In genomic region chr2:178422186-178422585, GRCm38 (mm10) we compare ENCODE assay signal across 14 mouse cellular contexts. TPM values are rescaled to one million over a fixed set of nuclear protein-coding genes. Genes with fewer than 3 reads are reported as not detected.
DNase-seq lines count a peak whose midpoint lies in the region; ATAC-seq lines count a peak whose summit lies in the region.
"Had no signal": no experiment of that assay in that cellular context is flagged by ENCODE, and none has a peak within 500 bp of the region (broad histone marks: within the 10 kb centered on the region; RNA-seq: fewer than 3 reads in every experiment).

No protein-coding gene starts in this region.

- no peak for DNase-seq in heart, adult 8-10 months (ENCODE audit: low spot score)
- DNase-seq in neural tube, embryonic 10.5 days (ENCODE audit: extremely low spot score, low spot score) = peak; percentile 20
- DNase-seq in forelimb bud, embryonic 11.5 days (ENCODE audit: low read depth, low spot score) = peak; percentile 65
- no peak for DNase-seq in gastrocnemius, postnatal 25 days
- DNase-seq in thymus, postnatal 10 days (ENCODE audit: low spot score in 2 of 2) = no peak
- DNase-seq: cerebellum, postnatal 36 days; kidney, postnatal 4 days; lung, postnatal 10 days had no signal

- ATAC-seq in heart, embryonic 13.5 days (ENCODE audit: extremely low read depth, insufficient number of reproducible peaks, low FRiP score, low TSS enrichment) = peak; percentile 39; the same call in 1 of the 2 replicates
- no peak for ATAC-seq in neural tube, embryonic 15.5 days (ENCODE audit: low FRiP score)
- no peak for ATAC-seq in neural tube, embryonic 13.5 days (ENCODE audit: low read depth)
- ATAC-seq: forebrain, embryonic 15.5 days had no signal

- no peaks in the 10 kb centered on the region for H3K27me3 ChIP-seq in heart, embryonic 13.5 days (replicated peaks)
- no peaks in the 10 kb centered on the region for H3K27me3 ChIP-seq in neural tube, embryonic 15.5 days (replicated peaks)
- H3K27me3 ChIP-seq in neural tube, embryonic 13.5 days = no peaks in the 10 kb centered on the region; the same call in 1 of the 2 replicates
- H3K27me3 ChIP-seq: forebrain, embryonic 15.5 days had no signal

- 16% methylated on average over 2 of the region's 3 CpGs for WGBS in heart, embryonic 13.5 days
- 36% methylated on average over 3 of the region's 3 CpGs for WGBS in neural tube, embryonic 15.5 days
- WGBS in neural tube, embryonic 13.5 days = 44% methylated on average over 3 of the region's 3 CpGs

- H3K4me3 ChIP-seq in heart, embryonic 13.5 days = no peak overlapping the region
- H3K4me3 ChIP-seq in neural tube, embryonic 15.5 days (replicated peaks) = no peak overlapping the region
- H3K4me3 ChIP-seq in neural tube, embryonic 13.5 days = no peak overlapping the region
- H3K4me3 ChIP-seq: forebrain, embryonic 15.5 days had no signal

- H3K4me2 ChIP-seq in heart, embryonic 13.5 days = peak overlapping the region; percentile 44
- no peak overlapping the region for H3K4me2 ChIP-seq in neural tube, embryonic 15.5 days
- H3K4me2 ChIP-seq in neural tube, embryonic 13.5 days = no peak overlapping the region
- H3K4me2 ChIP-seq: forebrain, embryonic 15.5 days had no signal

- peak overlapping the region; percentile 87 for H3K27ac ChIP-seq in heart, embryonic 13.5 days (replicated peaks)
- no peak overlapping the region for H3K27ac ChIP-seq in neural tube, embryonic 15.5 days (replicated peaks)
- peak overlapping the region; percentile 46; the same call in 1 of the 2 replicates for H3K27ac ChIP-seq in neural tube, embryonic 13.5 days (replicated peaks)
- H3K27ac ChIP-seq: forebrain, embryonic 15.5 days had no signal

- H3K9ac ChIP-seq in heart, embryonic 13.5 days = peak overlapping the region; percentile 58; the same call in 1 of the 2 replicates
- no peak overlapping the region for H3K9ac ChIP-seq in neural tube, embryonic 15.5 days (replicated peaks)
- H3K9ac ChIP-seq in neural tube, embryonic 13.5 days = no peak overlapping the region
- H3K9ac ChIP-seq: forebrain, embryonic 15.5 days had no signal

- peaks cover 40% of the 10 kb centered on the region for H3K36me3 ChIP-seq in heart, embryonic 13.5 days
- H3K36me3 ChIP-seq in neural tube, embryonic 15.5 days = peaks cover 8% of the 10 kb centered on the region
- H3K36me3 ChIP-seq in neural tube, embryonic 13.5 days = peaks cover 17% of the 10 kb centered on the region
- H3K36me3 ChIP-seq: forebrain, embryonic 15.5 days had no signal

- peaks cover 39% of the 10 kb centered on the region for H3K4me1 ChIP-seq in heart, embryonic 13.5 days
- H3K4me1 ChIP-seq in neural tube, embryonic 15.5 days = 0 out of 2 replicates have a peak, but pooled peaks cover 3% of the 10 kb centered on the region
- H3K4me1 ChIP-seq in neural tube, embryonic 13.5 days (replicated peaks) = peaks cover 20% of the 10 kb centered on the region
- H3K4me1 ChIP-seq: forebrain, embryonic 15.5 days had no signal

- H3K9me3 ChIP-seq in heart, embryonic 13.5 days = peaks cover 7% of the 10 kb centered on the region
- no peaks in the 10 kb centered on the region for H3K9me3 ChIP-seq in neural tube, embryonic 15.5 days (replicated peaks)
- H3K9me3 ChIP-seq in neural tube, embryonic 13.5 days = no peaks in the 10 kb centered on the region
- H3K9me3 ChIP-seq: forebrain, embryonic 15.5 days had no signal

RNA-seq across cellular contexts. Expression of gene Fam217b, which starts 7.9 kb away (rescaled TPM):
- 5.5 and 7.6 TPM in 2 replicates for polyA plus RNA-seq in heart, embryonic 13.5 days (2015; fragmentation: Nextera tagmentation; extraction: Ambion mirVana)
- 10 to 100 TPM; 11.1 to 14.3 (median 12.6) TPM for total RNA-seq in heart, adult 8-10 months (2022)
- 15.7 and 19.9 TPM in 2 replicates for polyA plus RNA-seq in neural tube, embryonic 15.5 days (2015; fragmentation: Nextera tagmentation; extraction: Ambion mirVana)
- 10.0 and 11.0 TPM in 2 replicates for polyA plus RNA-seq in neural tube, embryonic 13.5 days (2015; fragmentation: Nextera tagmentation; extraction: Ambion mirVana)
- total RNA-seq in gastrocnemius, postnatal 25 days (2021) = 1 to 10 TPM; 2.0 TPM

RNA-seq across cellular contexts. Expression of gene Ppp1r3d, which starts 7.9 kb away (rescaled TPM):
- 16.0 and 16.2 TPM in 2 replicates for polyA plus RNA-seq in heart, embryonic 13.5 days (2015; fragmentation: Nextera tagmentation; extraction: Ambion mirVana)
- 10 to 100 TPM; 12.9 to 16.3 (median 14.8) TPM for total RNA-seq in heart, adult 8-10 months (2022)
- polyA plus RNA-seq in neural tube, embryonic 15.5 days (2015; fragmentation: Nextera tagmentation; extraction: Ambion mirVana) = 6.7 and 8.3 TPM in 2 replicates
- polyA plus RNA-seq in neural tube, embryonic 13.5 days (2015; fragmentation: Nextera tagmentation; extraction: Ambion mirVana) = 4.8 and 5.2 TPM in 2 replicates
- total RNA-seq in gastrocnemius, postnatal 25 days (2021) = 1 to 10 TPM; 2.6 to 2.9 TPM
- total RNA-seq: CH12.LX had no signal

RNA-seq across cellular contexts. Expression of gene Cdh26, which starts 8.1 kb away (rescaled TPM):
- polyA plus RNA-seq in heart, embryonic 13.5 days (2015; fragmentation: Nextera tagmentation; extraction: Ambion mirVana) = 0.07 TPM in 1 of 2 replicates, not detected in the other
- total RNA-seq in heart, adult 8-10 months (2022) = not detected
- polyA plus RNA-seq in neural tube, embryonic 15.5 days (2015; fragmentation: Nextera tagmentation; extraction: Ambion mirVana) = 0.08 and 0.15 TPM in 2 replicates
- not detected in 2 replicates for polyA plus RNA-seq in neural tube, embryonic 13.5 days (2015; fragmentation: Nextera tagmentation; extraction: Ambion mirVana)
- total RNA-seq in gastrocnemius, postnatal 25 days (2021) = not detected
- total RNA-seq: CH12.LX; hematopoietic stem cell, adult 5-6 weeks had no signal

RNA-seq across cellular contexts. Expression of gene Sycp2, which starts 14.7 kb away (rescaled TPM):
- polyA plus RNA-seq in heart, embryonic 13.5 days (2015; fragmentation: Nextera tagmentation; extraction: Ambion mirVana) = 0.05 and 0.08 TPM in 2 replicates
- total RNA-seq in heart, adult 8-10 months (2022) = 1 to 10 TPM in 3 of 4 experiments, under 1 TPM in 1; 0.63 to 2.3 (median 1.4) TPM
- 0.32 TPM in 2 replicates for polyA plus RNA-seq in neural tube, embryonic 15.5 days (2015; fragmentation: Nextera tagmentation; extraction: Ambion mirVana)
- 0.17 and 0.34 TPM in 2 replicates for polyA plus RNA-seq in neural tube, embryonic 13.5 days (2015; fragmentation: Nextera tagmentation; extraction: Ambion mirVana)
- under 1 TPM; 0.11 to 0.13 TPM for total RNA-seq in gastrocnemius, postnatal 25 days (2021)
- total RNA-seq: CH12.LX had no signal

Comparison
In these comparisons a context has a peak if more than half of its experiments do, and no peak if none do; other contexts are left out.
1. DNase-seq: peak in neural tube, embryonic 10.5 days (single experiment) and forelimb bud, embryonic 11.5 days (single experiment); none in heart, adult 8-10 months (single experiment), gastrocnemius, postnatal 25 days (single experiment) and thymus, postnatal 10 days (0 of 2).